Mouse (Mus musculus) left cerebral cortex, adult 9 months (tissue): Measurements from ENCODE around the gene Il13.

ENCODE experiments used
- DNase-seq, 2 experiments: peaks; one replicate each; pipeline ENCODE4 v3.0.0; 2022; ENCODE audit warnings: low spot score in 2 of 2

Il13 gene

DNA sequence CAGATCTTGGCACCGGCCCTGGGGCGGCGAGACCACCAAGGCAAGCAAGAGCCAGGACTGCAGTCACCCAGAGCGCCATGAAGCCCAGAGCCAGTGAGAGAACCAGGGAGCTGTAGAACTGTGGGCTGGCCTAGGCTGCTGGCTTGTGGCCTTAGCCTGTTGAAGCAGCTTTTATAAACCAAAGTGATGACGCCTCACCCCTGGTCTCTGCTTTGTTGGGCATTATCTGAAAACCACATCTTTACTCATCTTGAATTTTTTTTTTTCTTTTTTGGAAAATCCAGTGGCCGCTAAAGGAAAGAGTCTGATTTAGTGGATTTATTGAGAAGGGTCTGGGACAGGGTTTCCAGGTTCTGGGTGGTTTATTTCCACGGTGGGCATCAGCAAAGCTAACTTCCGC, at the start of gene Il13:
Gene Il13 (minus strand): TSS at position 147 of the 400 bp plus-strand sequence.
- no peak for DNase-seq

DNA sequence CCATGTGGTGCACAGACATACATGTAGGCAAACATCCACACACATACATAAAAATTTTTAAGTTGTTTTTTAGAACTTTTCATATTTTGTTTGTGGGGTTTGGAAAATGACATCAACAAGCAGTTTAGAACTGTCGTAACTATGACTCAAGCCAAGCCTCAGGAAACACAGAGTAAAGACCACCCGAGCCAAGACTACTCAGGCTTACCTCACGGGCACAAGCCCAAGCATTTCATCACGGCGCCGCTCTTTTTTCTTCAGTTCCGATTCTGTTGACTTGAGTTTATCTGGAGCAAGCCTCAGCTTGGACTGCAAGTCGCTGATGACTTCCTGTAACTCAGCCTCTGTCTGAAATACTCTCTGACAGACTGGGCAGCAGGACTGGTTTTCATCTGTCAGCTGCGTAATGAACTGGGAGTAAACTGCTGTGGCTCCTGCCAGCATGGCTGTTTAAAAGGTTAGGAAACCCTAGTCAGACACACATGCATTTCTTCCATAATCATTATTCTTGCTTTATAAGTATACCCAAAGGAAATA, 48.6 kb upstream of the Il13 start:
- DNase-seq, result no peak

DNA sequence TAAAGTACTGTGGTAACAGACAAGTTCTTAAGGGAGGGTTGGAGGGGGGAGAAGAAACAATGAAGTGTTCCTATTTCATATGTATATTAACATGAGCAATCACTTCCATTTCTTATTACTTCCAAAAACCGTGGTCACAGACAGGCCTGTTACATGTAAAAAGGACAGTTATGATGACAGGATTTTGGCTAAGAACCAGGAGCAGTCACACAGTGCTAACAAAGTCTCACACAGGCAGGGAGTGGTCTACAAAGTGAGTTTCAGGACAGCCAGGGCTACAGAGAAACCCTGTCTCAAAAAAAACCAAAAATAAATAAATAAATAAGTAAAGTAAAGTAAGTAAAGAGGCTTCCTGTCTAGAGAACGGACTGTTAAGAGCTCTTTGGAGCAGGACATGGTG, 47.7 kb upstream of the Il13 start:
- DNase-seq, result no peak

DNA sequence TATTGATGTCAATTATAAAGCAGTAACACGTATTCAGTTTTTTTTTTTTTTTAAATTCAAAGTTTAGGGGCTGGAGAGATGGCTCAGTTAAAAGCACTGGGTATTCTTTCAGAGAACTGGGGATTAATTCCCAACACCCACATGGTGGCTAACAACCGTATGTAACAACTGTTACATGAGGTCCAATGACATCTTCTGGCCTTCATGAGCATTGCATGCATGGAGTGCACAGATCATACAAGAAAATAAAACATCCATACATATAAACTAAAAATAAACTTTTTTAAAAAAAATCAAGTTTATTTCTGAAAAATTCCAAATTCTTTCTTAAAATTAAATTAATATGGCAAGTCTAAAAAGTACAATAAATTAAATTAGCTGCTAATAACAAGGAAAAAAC, 47.2 kb upstream of the Il13 start:
- no peak for DNase-seq

DNA sequence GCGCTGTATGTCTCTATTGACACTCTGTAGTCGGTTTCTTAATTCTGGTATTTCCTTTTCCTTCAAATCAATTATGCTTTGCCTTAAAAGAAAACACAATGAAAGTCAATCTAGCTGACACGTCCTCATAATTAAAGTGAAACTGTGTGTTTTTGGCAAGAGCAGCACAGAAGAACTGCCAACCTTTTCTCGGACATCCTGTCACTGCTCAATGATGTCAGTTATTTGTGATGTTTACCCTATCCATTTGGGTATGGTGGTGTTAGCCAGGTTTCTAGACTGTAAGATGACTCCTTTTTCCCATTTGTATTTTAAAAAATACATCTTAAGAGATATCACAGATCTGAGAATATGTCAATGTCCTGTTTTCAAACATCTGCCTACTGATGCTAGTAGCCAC, 45.6 kb upstream of the Il13 start:
- no peak for DNase-seq

DNA sequence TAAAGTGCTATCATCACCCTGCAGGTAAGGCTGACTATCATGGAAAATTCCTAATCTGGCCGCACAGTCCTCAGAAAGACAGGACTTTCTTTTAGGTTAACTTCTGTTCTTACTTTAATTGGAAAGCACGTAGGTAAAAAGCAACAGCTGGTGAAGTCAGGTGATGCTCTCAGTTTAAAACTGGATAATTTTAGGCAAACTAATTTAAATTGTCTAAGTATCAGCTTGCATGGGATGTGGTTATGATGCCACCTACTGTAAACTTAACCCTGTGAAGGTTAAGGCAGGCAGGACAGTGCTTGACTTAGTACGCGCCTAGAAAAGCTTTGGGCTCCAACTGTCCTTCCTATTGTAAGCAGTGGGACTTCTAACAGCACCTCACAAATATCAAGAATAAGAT, 36.9 kb upstream of the Il13 start:
- DNase-seq, result no peak

DNA sequence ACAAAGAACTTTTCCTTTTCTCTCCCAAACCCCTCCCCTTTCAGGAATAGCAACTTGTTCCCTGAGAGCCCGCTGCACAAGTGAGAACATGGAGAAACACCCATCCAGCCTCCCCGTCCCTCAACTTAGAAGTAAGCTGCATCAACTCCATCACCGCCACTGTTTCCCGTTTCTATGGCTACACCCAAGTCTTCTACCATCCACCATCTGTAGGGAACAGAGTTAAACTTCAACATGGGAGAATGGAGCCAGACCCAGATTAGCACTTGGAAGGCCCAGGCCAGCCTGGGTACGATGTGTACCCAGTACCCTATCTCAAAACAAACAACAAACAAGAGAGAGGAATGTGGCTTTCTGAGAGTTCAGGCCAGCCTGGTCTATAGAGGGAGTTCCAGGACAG, 29.6 kb upstream of the Il13 start:
- no peak for DNase-seq

DNA sequence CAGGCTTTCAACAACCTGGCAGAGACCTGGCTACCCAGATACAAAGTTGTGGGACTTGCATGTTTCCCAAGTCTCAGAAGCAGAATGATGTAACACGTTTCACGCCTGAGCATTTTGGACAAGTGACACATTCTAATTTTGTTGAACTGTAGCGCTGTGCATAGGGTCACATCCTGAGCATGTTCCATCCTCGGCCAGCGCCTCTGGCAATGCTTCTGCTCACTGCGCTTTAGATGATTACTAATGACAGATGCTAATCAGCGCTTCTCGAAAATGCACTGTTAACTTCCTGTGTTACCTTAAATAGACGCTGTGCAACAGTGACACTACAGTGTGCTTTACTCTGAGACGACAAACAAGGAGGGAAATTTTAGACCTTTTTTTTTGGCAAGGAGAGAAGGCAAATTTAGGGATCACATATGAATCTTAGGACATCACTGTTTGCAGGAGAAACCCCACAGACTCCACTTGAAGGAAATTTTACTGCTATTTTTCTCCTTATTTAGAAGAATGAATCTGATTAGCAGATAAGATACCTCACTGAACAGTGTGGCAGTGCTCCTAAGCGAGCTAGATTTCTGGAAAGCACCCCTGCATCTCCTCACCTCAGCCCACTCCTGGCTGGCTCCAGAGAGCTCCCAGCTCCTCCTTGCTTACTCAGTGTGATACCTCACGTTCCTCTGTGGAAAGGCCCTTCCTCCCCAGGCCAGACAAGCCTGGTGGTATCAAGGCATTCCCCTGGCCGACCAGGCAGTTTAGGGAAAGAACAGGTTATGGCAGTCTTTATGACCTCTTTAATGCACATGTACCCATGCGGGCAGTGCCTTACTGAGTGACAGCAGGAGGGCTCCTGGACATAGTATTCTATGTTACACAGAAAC, 28.5 kb upstream of the Il13 start:
- peak; percentile 32 to 69 for DNase-seq

DNA sequence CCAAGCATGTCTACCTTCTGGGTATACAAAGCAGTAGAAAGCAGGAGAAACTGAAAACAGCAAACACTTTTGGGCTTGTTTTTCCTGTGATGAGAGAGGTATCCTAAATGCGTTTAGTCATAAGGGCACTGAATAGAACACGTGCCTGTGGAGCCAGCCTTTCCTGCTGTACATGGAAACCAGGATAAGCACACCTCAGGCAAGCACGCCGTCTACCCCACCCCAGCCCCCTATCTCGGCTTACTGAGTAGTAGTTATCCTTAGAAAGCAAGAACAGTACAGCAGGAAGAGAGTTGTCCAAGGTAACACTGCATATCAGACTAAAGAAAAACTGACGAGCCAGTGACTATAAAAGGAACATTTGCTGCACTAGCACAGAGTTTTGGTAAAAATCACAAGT, 23.3 kb upstream of the Il13 start:
- no peak for DNase-seq

DNA sequence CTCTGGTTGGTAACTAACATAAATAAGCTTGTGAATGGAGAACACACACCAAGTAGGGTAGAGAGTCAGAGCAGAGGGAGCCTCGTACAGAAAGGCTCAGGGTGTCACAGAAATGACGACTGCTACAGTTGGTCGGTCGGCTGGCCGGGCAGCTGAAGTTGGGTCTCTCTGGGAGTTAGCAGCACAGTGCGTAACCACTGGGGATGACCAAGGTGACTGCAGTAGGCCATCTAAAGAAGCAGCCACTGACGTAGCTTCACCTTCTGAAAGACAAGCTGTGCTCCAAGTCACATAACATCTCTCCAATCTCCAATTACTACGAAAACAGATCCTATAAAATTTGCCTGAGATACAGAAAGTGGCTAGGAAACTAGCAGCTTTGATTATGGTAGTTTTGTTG, 22.9 kb upstream of the Il13 start:
- no peak for DNase-seq

DNA sequence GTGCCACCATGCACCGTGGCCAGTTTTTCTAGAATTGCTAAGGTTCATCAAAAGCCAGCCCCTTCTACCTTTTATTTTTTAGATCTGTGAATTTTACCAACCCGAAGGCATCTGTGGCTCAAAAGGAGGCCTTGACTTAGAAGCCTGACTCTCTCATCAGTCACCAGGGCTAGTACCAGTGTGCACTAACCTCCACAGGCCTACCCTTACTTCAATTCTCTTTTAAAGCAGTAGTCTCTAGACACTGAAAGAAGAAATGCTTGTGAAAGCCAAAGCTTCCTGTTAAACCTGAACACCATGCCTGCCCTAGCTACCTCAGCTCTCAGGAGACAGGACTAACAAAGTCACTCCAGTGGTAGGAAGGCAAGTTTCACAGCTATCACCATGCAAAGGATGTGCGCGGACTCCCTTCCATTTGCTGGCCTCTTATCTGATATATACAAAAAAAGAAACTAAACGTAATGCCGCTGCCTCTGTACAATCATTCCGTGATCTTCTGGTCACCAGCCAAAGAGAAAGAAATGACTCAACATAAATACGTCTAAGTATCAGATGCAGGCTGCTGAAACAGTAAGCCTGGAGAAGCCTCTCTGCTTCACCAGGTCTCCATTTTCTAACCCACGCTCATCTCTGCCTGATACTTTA, 22.2 kb upstream of the Il13 start:
- DNase-seq, result no peak

DNA sequence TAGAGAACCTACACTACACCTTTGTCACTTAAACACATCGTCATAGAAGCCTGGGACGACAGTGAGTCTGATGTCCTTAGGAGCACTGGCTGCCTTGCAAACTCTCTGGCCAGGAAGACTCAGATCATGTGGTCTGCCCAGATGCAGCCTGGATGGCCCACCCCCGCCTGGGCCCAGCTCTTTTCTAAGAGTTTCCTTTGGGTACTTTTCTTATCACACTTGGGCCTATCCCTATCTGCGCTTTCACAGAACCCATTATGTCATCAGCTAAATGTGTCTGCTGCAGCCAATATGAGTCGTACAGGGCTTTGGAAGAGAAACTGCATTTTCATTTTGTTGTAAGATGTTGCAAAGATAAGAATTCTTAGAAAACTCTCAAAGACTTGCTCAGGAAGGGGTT, 20.5 kb upstream of the Il13 start:
- DNase-seq, result no peak

DNA sequence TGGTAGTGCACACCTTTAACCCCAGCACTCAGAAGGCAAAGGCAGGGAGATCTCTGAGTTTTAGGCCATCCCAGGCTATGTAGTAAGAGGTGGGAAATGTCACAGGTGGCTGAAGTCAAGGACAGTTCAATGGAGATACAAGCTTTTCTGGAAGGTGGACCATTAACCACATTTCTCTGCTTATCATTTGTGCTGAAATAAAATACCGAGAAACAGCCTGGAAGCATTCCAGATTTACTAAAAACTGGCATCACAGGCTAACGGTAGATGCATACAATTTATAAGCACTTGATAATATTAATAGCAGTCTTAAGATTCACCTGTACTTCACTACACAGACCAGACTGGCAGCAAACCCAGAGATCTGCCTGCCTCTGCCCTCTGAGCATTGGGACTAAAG, 17.9 kb upstream of the Il13 start:
- DNase-seq, result no peak

DNA sequence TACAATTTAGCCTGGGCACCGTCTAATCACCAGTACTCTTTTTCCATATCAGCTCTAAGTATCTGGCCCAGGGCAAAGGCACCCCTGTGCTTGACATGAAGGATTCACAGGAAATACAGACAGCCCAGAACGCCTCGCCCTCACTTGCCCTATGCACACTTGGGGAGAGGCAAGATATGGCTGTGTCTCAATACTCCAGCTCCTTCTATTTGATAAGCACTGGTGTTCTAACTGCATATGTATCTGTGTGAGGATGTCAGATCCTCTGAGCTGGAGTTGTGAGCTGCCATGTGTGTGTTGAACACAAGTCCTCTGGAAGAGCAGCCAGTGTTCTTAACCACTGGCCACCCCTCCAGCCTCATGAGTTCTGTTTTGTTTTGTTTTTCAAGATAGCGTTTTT, 16.9 kb upstream of the Il13 start:
- DNase-seq, result no peak

DNA sequence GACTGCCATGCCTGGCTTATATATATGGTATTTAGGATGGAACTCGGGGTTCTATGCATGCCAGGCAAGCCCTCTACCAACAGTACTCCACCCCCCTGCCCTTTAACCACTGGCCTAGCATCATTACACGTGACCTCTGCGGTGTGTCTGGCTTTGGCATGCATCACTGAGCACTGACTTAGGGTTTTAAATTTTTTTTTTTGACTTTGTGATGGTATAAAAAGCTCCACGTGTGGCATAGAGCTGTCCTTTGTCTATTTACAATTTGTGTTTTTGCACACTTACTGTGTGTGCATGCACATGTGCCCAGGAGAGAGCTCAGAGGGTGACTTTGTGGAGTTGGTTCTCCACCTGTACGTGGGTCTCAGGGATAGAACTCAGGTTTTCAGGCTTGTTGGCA, 9.5 kb upstream of the Il13 start:
- DNase-seq, result no peak

DNA sequence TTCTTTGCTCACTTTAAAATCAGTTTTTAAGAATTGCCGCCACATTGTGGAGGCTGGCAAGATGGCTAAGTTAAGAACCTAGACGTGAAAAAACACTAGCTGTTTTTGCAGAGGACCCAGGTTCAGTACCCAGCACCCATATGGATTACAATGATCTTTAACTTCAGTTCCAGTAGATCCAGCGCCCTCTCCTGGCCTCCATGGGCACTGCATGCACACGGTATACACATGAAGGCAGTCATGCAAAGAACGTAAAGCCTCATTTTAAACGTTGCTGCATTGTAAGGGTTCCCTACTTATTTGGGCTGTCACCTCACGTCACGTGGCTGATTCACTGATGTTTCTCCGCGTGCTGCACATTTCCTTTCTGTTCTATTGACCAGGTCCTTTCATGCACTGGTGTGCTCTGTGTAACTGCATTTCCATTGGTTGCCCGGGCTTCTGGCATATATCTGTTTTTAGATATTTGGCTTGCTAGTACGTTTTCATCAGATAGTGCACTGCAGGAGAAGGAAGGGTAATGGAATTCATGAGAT, 8.3 kb upstream of the Il13 start:
- no peak for DNase-seq

DNA sequence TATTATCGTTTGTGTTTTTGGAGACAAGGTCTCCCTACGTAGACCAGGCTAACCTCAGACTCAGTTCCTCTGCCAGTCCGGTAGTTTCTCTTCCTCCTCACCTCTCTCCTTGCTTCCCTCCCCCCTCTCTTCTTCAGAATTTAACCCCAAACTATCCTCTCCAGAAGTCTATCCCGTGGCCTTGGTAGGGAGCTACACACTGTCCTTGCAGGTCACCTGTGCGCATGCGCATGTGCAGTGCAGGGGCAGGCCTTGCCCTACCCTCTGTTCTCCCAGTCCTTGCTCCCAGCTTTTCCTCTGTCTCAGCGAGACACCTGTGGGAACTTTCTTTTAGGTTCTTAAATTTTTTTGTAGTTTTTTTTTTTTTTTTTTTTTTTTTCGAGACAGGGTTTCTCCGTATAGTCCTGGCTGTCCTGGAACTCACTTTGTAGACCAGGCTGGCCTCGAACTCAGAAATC, 3.3 kb upstream of the Il13 start:
- no peak for DNase-seq

DNA sequence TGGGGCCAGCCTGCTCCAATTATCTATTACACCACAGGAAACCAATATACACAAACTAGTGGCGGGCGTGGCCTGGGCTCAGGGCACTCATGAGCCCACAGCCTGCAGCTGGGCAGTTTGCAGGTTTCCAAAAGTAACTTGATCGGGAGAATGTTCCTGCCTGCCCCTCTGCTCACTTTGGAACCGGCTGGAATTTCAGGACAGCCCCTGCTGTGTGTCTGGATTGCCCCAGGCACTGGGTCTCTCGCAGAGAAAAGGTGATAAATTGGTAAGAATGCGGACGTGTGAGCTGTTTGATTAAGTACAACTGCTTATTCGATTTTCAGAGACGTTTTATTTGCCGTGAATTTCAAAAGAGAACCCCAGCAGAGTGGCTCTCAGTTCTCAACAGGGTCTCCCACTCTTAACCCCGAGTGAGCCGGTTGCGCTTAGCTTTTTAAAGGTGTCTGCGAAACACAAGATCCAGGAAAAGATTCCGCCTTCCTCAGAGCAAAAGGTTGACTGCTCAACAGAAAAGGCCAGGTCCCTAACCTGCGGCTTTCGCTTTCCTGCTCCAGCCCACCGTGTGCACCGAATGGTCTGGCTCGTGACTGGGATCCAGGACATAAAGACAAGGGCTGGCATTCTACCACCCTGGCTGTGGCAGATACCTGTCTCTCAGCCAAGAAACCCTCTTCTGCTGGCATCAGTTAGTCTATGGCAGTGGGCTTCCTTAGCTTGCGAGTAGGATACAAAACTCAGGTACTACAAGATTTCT, 2.7 kb upstream of the Il13 start:
- no peak for DNase-seq

DNA sequence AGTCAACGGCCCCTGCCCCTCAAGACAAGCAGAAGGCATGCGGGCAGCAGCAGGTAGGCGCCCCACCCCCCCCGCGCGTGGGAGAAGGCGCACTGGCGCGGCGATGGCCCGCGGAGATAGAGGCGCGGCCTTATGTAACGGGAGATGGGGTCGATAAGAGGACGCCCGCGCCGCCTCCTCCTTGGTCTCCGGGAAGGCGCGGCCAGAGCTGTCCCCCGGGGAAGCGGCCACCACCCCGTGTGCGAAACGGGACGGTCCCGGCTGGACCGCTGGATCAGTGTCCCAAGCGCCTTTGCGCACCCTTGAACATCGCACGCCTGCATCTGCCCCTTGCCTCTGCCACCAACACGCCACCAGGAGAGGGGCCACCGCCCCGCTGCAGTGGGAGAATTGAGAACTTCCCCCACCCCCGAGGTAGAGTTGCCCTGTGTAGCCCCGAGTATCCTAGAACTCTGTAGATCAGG, 1.7 kb upstream of the Il13 start:
- peak in 1 of 2 experiments; percentile 18 for DNase-seq

DNA sequence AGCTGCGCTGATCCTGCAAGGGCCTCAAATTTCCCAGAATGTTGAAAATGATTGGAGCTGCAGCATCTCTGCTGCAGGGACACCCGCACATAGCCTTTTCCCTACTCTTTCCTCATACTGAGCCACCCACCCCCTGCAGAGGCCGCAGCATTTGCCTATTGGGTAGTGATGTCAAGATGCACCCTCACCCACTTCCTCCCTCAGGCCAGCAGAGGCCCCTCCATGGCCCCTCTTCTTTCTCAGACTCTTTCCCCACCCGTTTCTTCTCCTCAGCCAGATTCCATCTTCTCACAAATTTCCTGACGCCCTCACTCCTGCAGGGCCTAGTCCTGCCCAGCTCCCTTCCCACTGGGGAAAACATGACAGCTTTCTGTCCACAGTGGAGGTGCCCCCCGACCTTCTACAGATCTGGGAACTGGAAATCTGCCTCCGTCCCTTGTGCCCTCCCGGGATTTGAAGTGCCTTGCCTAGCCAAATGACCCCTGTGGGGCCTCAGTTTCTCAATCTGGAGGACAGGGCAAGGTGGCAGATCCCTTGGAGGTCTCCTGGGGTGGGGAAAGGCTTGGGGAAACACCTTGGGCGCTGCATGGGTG, 1.2 kb upstream of the Il13 start:
- DNase-seq, result no peak

DNA sequence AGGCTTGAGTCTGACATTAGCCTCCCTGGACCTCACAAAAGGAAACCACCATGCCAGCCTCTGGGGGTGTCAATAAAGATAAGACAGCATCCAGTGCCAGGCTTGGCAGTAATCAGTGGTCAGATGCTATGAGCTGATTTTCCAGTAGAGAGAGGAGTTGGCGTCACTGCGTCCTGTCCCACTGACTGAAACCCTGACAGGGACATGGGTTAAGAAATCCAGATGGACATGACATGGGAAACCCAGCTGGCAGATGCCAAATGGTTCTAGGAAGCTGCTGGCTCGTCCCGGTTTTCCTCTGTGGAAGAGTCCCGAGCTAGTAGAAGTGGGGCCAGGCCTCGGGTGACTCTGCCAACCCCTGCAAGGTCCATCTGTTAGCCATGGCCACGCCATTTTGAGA, 858 bp downstream of the Il13 start:
- DNase-seq, result no peak
